Mouse (Mus musculus): ENCODE results near the gene Il21r.

Il21r gene

GRCm38 (mm10) chr7:125603185-125603631 is at the start of gene Il21r:
TSS of gene Il21r (plus strand) at chr7:125603429.
- in situ Hi-C loops (cut with MboI, MseI) = loop anchor here (5.0 to 10.0 kb wide), 2 partner anchors 51 to 1422 kb away; partner anchors contain the start of genes Gm42742 (in 1 of the 2), Il4ra (in 1 of the 2), Maz (in 1 of the 2) and Prrt2 (in 1 of the 2)

DNA sequence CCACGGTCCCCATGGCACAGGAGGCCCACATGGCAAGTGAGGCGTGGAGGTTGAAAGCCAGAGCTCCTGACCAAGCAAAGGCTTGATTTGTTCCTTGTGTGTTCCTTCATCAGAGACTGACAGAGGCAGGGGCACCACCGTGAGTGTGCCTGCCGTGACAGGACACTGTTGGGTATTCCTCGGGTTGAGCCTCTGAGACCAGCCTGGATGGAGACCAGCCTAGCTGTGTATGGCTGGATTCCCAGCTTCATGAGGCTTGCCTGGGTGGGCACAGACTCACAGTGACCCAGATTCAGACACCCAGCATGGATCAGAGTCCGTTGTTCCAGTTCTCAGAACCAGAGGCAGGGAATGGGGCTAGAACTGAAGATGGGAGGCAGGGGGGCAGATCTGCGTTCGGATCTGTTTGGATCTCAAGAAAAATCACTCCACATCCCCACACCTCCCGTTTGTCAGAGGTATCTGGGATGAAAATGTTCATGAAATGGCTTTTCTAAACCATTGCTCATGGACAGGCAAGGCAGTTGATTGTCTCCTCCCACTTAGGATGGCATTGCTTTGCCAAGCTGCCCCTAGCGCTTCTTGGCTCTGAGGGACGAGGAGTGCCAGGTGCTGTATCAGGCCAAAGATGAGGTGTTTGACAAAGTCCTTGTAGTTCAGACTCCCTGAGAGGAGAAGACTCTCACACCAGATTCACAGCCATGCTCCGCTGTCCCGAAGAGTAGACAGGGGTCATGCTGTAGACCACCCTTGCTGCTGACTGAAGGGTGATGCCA is 49.4 kb upstream of the Il21r start:
- in situ Hi-C loops (cut with MboI, MseI) = loop anchor here (5.0 kb wide), 2 partner anchors 48 to 67 kb away; partner anchors contain the start of gene Il21r (in 1 of the 2)

GRCm38 (mm10) chr7:125554456-125555114 is 48.6 kb upstream of the Il21r start:
- in situ Hi-C loops (cut with MboI, MseI) = loop anchor here (5.0 kb wide), 2 partner anchors 48 to 67 kb away; partner anchors contain the start of gene Il21r (in 1 of the 2)

- in situ Hi-C loops (cut with MboI, MseI) = no loop called here
These were observed 47.8 kb upstream of the Il21r start for GRCm38 (mm10) chr7:125555351-125555872.

GRCm38 (mm10) chr7:125556096-125556495 is 47.1 kb upstream of the Il21r start:
- in situ Hi-C loops (cut with MboI, MseI) = no loop called here

DNA sequence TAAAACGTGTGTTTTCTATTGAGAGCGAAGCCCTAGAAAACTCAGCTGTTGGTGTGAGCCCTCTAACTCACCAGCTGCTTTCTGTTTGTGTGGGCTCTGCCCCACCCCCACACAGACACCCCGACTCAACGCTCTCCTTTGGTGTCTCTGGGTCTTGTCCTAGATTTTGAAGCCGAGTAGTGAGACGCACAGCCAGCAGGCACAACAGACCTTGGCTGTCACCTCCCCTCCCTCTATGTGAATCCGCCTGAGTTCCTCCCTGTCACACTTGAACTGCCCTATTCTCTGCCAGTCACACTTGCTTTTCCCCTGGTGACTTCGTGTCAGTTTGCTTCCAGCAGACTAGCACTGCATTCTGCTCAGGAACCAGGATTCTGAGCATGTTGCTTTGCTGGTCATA is 46.4 kb upstream of the Il21r start:
- in situ Hi-C loops (cut with MboI, MseI) = no loop called here

DNA sequence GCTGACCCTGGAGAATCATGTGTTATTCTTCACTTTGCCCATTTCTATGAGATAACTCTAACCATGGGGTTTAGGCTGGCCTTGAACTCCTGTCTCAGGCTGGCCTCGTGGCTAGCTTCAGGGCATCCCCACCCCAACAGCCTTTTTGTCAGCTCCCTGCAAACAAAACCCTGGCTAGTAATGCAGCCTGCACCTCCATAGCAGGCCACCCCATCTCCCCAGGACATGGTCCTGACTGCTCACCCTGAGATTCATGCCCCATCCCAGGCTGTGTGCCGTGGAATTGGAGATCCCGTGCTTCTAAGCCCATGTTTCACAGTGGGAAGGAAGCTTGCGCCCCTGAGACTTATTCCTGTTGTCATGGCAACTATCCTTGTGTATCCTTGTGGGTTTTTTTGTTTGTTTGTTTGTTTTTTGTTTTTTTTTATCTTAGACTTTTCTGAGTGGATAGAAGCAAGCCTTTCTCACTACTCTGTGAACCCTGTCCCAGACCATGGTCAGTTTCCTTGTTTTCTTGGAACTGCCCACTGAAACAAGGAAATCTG is 44.8 kb upstream of the Il21r start:
- in situ Hi-C loops (cut with MboI, MseI) = no loop called here

- in situ Hi-C loops (cut with MboI, MseI) = no loop called here
These were observed 44.2 kb upstream of the Il21r start for GRCm38 (mm10) chr7:125558997-125559396.

DNA sequence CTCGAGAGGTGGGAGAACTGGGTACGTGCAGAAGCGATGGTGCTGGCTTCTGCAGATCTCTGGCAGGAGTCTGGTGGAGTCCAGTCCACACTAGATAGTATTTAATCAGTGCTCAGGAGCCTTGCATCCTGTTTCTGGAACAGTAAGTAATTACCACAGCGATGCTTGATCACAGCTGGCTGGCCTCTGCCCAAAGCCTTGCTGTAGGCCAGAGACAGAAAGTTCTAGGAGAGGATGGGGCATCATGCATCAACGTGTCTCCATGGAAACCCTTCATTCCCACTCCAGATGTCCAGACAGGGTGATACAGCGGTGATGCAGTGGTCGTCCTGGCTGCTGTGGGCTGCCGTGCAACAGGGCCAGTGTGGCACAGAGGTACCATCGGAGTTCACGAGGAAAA is 43.7 kb upstream of the Il21r start:
- in situ Hi-C loops (cut with MboI, MseI) = no loop called here

DNA sequence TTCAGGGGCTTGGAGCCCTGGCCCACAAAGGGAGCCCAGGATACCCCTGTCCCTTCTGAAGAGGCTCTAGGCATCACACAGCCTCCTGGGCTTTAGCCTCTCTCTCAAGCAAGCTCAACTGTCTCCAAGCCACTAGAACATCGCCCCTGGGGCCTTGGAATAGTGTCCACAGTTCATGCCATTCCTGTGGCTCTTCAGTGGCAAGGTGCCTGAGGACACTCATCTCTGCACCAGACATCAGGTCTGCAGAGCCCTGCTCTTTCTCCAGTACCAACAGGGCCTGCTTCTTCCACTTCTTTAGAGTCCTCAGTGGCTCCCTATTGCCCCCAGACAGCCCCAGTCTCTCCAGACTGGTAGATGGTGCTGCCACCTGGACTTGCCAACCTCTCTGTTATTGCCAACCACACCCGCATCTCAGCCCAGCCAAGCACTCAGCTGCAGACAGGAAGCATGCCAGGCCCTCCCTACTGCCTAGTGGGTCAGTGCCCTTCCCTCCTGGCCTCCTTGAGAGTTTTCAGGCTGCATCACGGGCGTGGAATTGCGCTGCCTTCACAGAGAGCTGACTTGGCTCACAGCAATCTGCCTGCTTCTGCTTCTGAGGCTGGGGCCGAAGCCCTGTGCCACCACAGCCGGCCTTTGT is 43.0 kb upstream of the Il21r start:
- in situ Hi-C loops (cut with MboI, MseI) = no loop called here

GRCm38 (mm10) chr7:125561085-125561690 is 42.0 kb upstream of the Il21r start:
- in situ Hi-C loops (cut with MboI, MseI) = no loop called here

DNA sequence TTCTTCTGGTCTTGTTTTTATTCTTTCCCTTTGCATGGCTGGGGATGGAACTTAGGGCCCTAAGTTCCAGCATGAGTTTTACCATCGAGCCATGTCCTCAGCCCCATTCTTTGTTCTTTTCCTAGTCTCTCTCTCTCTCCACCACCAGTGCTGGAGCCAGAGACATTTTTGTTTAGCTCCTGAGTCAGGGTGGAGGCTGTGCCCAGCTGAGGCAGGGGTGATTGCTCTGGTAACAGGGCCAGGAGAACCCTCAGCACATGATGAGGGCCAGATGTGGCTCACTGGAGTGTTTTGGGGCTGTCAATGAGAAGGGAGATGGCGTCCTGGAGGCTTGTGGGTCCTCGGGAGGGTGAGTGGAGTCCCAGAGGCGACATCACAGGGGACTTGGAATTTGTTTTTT is 40.8 kb upstream of the Il21r start:
- in situ Hi-C loops (cut with MboI, MseI) = no loop called here

- in situ Hi-C loops (cut with MboI, MseI) = no loop called here
These were observed 40.1 kb upstream of the Il21r start for GRCm38 (mm10) chr7:125563093-125563492.

DNA sequence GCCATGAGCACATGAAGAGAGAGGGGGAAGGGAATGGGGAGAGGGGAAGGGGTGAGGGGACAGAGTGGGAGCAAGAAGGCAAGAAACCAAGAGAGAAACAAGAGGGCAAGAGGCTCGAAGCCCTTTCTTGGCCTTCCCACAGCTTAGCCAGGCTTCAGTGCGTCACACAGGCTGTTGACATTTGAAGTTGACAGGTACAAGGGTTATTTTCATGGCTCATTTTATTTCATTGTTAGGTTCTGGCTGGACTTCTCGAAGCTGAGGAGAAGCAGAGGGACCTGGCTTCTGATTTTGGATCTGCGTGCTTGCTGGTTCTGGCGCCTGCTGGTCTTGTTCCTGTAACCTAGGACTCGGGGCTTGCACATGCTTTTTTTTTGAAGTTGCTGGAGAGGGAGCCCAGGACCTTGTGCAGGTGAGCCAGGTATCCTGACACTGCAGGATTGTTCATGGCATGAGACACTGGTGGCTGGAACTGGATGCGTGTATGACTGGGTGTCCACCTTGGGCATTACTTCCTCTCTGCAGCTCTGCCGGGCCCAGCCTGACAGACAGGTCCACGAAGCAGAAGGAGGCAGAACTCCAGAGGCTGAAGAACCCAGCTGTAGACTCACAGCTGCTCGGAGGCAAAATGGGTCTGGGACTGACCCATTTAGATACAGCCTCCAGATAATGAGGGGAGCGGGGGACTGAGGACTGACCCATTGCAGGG is 38.8 kb upstream of the Il21r start:
- in situ Hi-C loops (cut with MboI, MseI) = loop anchor here in 1 of 2 experiments (5.0 kb wide), 1 partner anchor 97 kb away; no protein-coding TSS in a partner anchor

GRCm38 (mm10) chr7:125565516-125566285 is 37.5 kb upstream of the Il21r start:
- in situ Hi-C loops (cut with MboI, MseI) = loop anchor here in 1 of 2 experiments (5.0 kb wide), 1 partner anchor 98 kb away; no protein-coding TSS in a partner anchor

GRCm38 (mm10) chr7:125566420-125566819 is 36.8 kb upstream of the Il21r start:
- in situ Hi-C loops (cut with MboI, MseI) = loop anchor here in 1 of 2 experiments (5.0 kb wide), 1 partner anchor 99 kb away; no protein-coding TSS in a partner anchor

DNA sequence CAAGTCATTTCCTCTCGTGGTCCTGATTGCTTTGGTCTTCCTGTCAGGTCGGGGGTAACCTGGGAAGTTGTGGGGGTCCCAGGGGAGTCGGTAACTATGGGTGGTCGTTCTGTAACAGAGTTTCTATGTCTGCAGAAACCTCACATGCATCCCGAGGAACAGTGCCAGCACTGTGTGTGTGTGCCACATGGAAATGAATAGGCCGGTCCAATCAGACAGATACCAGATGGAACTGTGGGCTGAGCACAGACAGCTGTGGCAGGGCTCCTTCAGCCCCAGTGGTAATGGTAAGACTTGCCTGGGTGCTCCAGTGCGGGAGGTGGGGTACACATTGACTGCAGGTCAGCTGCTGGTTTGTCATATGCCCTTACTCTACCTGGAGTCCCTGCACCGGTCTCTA is 34.3 kb upstream of the Il21r start:
- in situ Hi-C loops (cut with MboI, MseI) = loop anchor here in 1 of 2 experiments (5.0 kb wide), 1 partner anchor 102 kb away; no protein-coding TSS in a partner anchor

GRCm38 (mm10) chr7:125571891-125572290 is 31.3 kb upstream of the Il21r start:
- in situ Hi-C loops (cut with MboI, MseI) = no loop called here

- in situ Hi-C loops (cut with MboI, MseI) = no loop called here
These were observed 30.5 kb upstream of the Il21r start for GRCm38 (mm10) chr7:125572737-125573136.
